Mouse (Mus musculus) subcutaneous adipose tissue, adult 2 months (tissue): Measurements from ENCODE around the gene S1pr2. TPM values are rescaled to one million over a fixed set of nuclear protein-coding genes. Genes with fewer than 3 reads are reported as not detected.

Source experiments
- polyA plus RNA-seq: library from polyadenylated mRNA; depleted of rRNA; stranded (reverse); fragments of >200 nt; gene quantifications from 2 replicates; pipeline ENCODE4 v1.2.3, GENCODE M21; 2012; ENCODE audit warnings: low replicate concordance; rRNA removed

The S1pr2 gene
- 7.9 and 32.2 TPM in 2 replicates for polyA plus RNA-seq

GRCm38 (mm10) chr9:20976216-20976960 is at the start of gene S1pr2:
Gene S1pr2, minus strand, starts transcription at chr9:20976781.

GRCm38 (mm10) chr9:21015571-21016130 is 39.1 kb upstream of the S1pr2 start, which contains the start of gene Icam1:
Gene Icam1, plus strand, starts transcription at chr9:21015985.

GRCm38 (mm10) chr9:21002627-21003551 is 26.3 kb upstream of the S1pr2 start, which contains the start of gene Mrpl4:
Gene Mrpl4, plus strand, starts transcription at chr9:21002738.

GRCm38 (mm10) chr9:20959430-20959938 is 17.1 kb downstream of the S1pr2 start, which contains the start of gene Dnmt1:
Gene Dnmt1, minus strand, starts transcription at chr9:20959888.

Other genes with a start within 250 kb of the S1pr2 start
- 10.2 and 13.3 TPM in 2 replicates for gene Olfm2, start 230.4 kb downstream of the S1pr2 start, polyA plus RNA-seq
- gene Col5a3, start 161.7 kb downstream of the S1pr2 start, polyA plus RNA-seq, result 60.3 and 277 TPM in 2 replicates
- gene Rdh8, start 158.3 kb downstream of the S1pr2 start, polyA plus RNA-seq, result not detected in 2 replicates
- 48.6 and 128 TPM in 2 replicates for gene A230050P20Rik, start 108.1 kb downstream of the S1pr2 start, polyA plus RNA-seq
- 4.5 and 5.8 TPM in 2 replicates for gene Angptl6, start 97.1 kb downstream of the S1pr2 start, polyA plus RNA-seq
- 28.2 and 102 TPM in 2 replicates for gene Ppan, start 88.6 kb downstream of the S1pr2 start, polyA plus RNA-seq
- gene Eif3g, start 78.2 kb downstream of the S1pr2 start, polyA plus RNA-seq, result 84.9 and 143 TPM in 2 replicates
- gene Dnmt1, start 16.9 kb downstream of the S1pr2 start, polyA plus RNA-seq, result 12.0 and 35.0 TPM in 2 replicates
- gene Mrpl4, start 26.0 kb upstream of the S1pr2 start, polyA plus RNA-seq, result 120 and 141 TPM in 2 replicates
- gene Icam1, start 39.2 kb upstream of the S1pr2 start, polyA plus RNA-seq, result 23.9 and 35.6 TPM in 2 replicates
- gene Icam4, start 52.6 kb upstream of the S1pr2 start, polyA plus RNA-seq, result 0.16 and 0.45 TPM in 2 replicates
- 0.13 and 1.3 TPM in 2 replicates for gene Icam5, start 55.3 kb upstream of the S1pr2 start, polyA plus RNA-seq
- gene Zglp1, start 90.3 kb upstream of the S1pr2 start, polyA plus RNA-seq, result 0.39 TPM in 1 of 2 replicates, not detected in the other
- 0.19 and 0.48 TPM in 2 replicates for gene Gm49373, start 96.3 kb upstream of the S1pr2 start, polyA plus RNA-seq
- 67.7 and 90.0 TPM in 2 replicates for gene Fdx1l, start 96.8 kb upstream of the S1pr2 start, polyA plus RNA-seq
- gene Gm38431, start 115.2 kb upstream of the S1pr2 start, polyA plus RNA-seq, result 1.6 and 3.5 TPM in 2 replicates
- 38.5 and 87.3 TPM in 2 replicates for gene Raver1, start 115.2 kb upstream of the S1pr2 start, polyA plus RNA-seq
- 30.7 and 32.8 TPM in 2 replicates for gene Tyk2, start 154.5 kb upstream of the S1pr2 start, polyA plus RNA-seq
- gene Cdc37, start 173.2 kb upstream of the S1pr2 start, polyA plus RNA-seq, result 55.1 and 87.0 TPM in 2 replicates
- gene Pde4a, start 188.9 kb upstream of the S1pr2 start, polyA plus RNA-seq, result 14.4 and 17.0 TPM in 2 replicates